Mouse (Mus musculus): ENCODE data around the gene Chst13. TPM values are rescaled to one million over a fixed set of nuclear protein-coding genes. Genes with fewer than 3 reads are reported as not detected.
A peak's percentile ranks its signal among the peaks of the same experiment; 100 is the strongest.

Gene Chst13
- 0.11 TPM in 1 of 2 replicates, not detected in the other for polyA plus RNA-seq (2016; fragmentation: Nextera tagmentation; extraction: Ambion mirVana)

DNA sequence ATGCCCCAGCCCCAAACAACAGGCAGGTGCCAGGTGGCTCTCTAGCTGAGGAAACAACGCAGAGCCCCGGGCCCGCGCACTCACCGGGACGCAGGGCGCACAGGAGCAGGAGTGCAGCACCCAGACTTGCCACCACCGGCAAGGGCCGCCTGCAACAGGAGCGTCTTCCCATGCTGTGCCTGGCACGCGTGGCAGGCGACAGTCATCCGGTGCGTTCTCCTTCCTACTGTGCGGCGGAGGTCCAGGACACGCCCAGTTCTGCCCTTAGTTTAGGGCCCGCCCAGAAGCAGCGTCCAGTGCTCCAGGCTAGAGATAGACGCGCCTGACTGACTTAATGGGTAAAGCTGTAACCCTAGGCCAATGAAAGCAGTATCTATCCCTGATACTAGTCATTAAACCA, at the start of gene Chst13:
Chst13 (minus strand) TSS at position 195 of the 400 bp plus-strand sequence.
- Histone ChIP-seq H3K9me3 (replicated peaks) (no peaks in the 10 kb centered on the region), H3K36me3 (no peaks in the 10 kb centered on the region), H3K27ac (replicated peaks) (no peak within 1 kb of the TSS), H3K4me1 (peaks cover 4% of the 10 kb centered on the region), H3K27me3 (ENCODE audit: low read depth, poor library complexity, severe bottlenecking) (peaks cover 29% of the 10 kb centered on the region), H3K4me3 (peak within 1 kb of the TSS; percentile 36)
- 6% methylated on average over 22 of the region's 22 CpGs for WGBS
- DNase-seq (ENCODE audit: low spot score), result peak; percentile 20

DNA sequence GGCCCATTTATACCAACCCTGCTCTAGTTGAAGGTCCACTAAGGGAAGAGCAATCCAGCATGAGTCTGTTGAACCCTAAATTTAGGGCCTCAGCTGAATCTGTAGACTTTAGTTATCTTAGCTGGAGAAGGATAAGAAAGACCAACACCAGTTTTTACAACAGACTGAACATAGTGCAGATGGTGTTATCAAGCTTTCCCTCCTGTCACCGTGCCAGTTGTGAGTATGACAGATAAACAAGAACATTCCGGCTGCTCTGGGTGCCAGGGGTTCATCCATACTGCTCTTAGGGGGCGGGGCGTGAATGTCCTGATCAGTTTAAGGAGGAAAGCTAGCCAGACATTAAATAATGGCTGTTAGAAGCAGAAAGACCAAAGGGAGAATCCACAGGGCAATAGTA, 49.7 kb upstream of the Chst13 start:
- H3K4me3 ChIP-seq, result no peak overlapping the region
- no peak for DNase-seq (ENCODE audit: low spot score)
- H3K9me3 ChIP-seq (replicated peaks), result no peaks in the 10 kb centered on the region
- H3K27me3 ChIP-seq (ENCODE audit: low read depth, poor library complexity, severe bottlenecking), result no peaks in the 10 kb centered on the region
- 91% methylated on average over 4 of the region's 4 CpGs for WGBS
- peaks cover 27% of the 10 kb centered on the region for H3K4me1 ChIP-seq
- peaks cover 77% of the 10 kb centered on the region for H3K36me3 ChIP-seq
- no peak overlapping the region for H3K27ac ChIP-seq (replicated peaks)

DNA sequence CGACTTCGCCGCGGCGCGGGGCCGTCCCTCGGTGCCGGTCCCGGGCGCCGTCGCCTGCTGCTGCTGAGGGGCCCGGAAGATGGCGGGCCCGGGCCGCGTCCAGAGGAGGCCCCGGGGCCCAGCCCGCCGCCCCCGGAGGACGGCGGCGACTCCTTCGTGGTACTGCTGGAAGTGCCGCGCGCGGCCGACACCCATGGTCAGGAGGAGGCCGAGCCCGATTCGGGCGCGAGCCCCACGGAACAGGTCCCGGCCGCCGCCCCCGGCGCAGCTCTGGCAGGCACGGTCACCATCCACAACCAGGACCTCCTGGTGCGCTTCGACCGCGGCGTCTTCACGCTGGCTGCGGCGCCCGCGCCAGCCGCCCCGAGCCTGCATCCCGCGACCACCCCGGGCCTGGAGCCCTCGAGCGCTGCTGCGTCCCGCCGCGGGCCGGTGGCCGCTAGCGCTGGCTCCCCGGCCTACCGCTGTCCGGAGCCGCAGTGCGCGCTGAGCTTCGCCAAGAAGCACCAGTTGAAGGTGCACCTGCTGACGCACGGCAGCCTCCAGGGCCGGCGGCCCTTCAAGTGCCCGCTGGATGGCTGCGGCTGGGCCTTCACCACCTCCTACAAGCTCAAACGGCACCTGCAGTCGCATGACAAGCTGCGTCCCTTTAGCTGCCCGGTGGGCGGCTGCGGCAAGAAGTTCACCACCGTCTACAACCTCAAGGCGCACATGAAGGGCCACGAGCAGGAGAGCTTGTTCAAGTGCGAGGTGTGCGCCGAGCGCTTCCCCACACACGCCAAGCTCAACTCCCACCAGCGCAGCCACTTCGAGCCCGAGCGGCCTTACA, 45.0 kb upstream of the Chst13 start:
- Histone ChIP-seq H3K9me3 (replicated peaks) (no peaks in the 10 kb centered on the region), H3K4me3 (peak overlapping the region; percentile 96), H3K4me1 (peaks cover 31% of the 10 kb centered on the region), H3K36me3 (peaks cover 31% of the 10 kb centered on the region), H3K27ac (replicated peaks) (peak overlapping the region; percentile 88), H3K27me3 (ENCODE audit: low read depth, poor library complexity, severe bottlenecking) (no peaks in the 10 kb centered on the region)
- peak; percentile 60 for DNase-seq (ENCODE audit: low spot score)
- whole genome bisulfite sequencing, result under 1% methylated on average over 85 of the region's 98 CpGs

DNA sequence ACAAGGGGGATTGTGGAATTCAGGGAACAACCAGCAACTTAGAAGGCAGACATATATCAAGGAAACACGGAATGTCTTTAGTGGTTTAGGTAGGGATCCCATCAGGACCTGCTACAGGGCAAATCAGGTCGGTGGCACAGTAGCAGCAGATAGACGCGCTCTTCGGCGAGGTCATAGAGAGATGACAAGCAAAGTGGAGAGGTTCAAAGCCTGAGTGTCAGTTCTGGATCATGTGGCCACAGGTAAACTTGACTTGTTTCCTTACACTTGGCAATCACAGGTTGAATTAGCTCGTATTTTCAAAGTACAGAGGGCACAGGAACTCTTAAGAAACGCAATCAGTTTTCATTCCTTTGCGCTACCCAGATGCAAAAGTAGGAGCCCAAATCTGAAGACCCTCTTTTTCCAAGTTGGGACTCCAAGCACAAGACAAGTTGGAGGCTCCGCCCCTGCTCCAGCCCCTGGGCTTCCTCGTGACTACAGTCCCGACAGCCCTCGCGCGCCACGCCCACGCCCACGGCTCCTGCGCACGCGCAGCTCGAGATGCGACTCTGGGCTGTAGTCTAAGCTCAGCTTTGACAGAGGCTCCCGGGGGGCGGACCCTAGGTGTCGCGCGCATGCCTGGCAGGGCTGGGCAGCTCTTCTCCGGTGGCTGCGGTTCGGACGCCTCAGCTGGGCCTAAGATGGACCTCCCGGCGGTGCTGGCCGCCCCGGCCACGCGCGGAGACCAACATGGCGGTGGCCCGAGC, 44.2 kb upstream of the Chst13 start, which contains the start of gene Zxdc:
Zxdc (plus strand) TSS at position 517 of the 749 bp plus-strand sequence.
- peaks cover 31% of the 10 kb centered on the region for H3K4me1 ChIP-seq
- WGBS, result 7% methylated on average over 41 of the region's 41 CpGs
- peaks cover 23% of the 10 kb centered on the region for H3K36me3 ChIP-seq
- H3K9me3 ChIP-seq (replicated peaks), result no peaks in the 10 kb centered on the region
- peak; percentile 98 for DNase-seq (ENCODE audit: low spot score)
- H3K27ac ChIP-seq (replicated peaks), result peak within 1 kb of the TSS; percentile 88
- H3K4me3 ChIP-seq, result peak within 1 kb of the TSS; percentile 96
- H3K27me3 ChIP-seq (ENCODE audit: low read depth, poor library complexity, severe bottlenecking), result no peaks in the 10 kb centered on the region

DNA sequence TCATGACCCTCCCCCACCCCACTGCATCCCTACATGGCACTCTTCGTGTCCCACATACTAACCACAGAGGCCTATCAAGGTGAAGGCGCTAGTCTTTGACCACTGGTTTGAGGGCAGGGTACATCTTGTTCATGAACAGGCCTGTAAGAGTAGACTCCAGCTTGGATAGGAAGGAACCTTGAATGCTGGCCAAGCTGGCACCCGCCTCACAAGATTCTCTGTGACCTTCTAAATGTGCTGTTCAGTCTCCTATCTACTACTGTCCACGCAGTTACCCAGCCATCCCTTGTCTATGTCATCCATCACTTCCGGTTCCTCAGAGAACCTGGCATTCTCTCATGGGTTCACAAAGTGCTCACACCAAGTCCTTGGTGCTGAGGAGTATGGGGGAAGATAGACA, 38.3 kb upstream of the Chst13 start:
- no peak overlapping the region for H3K4me3 ChIP-seq
- no peak for DNase-seq (ENCODE audit: low spot score)
- 87% methylated on average over 5 of the region's 5 CpGs for WGBS
- H3K27me3 ChIP-seq (ENCODE audit: low read depth, poor library complexity, severe bottlenecking), result no peaks in the 10 kb centered on the region
- no peaks in the 10 kb centered on the region for H3K36me3 ChIP-seq
- H3K27ac ChIP-seq (replicated peaks), result no peak overlapping the region
- peaks cover 16% of the 10 kb centered on the region for H3K4me1 ChIP-seq
- no peaks in the 10 kb centered on the region for H3K9me3 ChIP-seq (replicated peaks)

DNA sequence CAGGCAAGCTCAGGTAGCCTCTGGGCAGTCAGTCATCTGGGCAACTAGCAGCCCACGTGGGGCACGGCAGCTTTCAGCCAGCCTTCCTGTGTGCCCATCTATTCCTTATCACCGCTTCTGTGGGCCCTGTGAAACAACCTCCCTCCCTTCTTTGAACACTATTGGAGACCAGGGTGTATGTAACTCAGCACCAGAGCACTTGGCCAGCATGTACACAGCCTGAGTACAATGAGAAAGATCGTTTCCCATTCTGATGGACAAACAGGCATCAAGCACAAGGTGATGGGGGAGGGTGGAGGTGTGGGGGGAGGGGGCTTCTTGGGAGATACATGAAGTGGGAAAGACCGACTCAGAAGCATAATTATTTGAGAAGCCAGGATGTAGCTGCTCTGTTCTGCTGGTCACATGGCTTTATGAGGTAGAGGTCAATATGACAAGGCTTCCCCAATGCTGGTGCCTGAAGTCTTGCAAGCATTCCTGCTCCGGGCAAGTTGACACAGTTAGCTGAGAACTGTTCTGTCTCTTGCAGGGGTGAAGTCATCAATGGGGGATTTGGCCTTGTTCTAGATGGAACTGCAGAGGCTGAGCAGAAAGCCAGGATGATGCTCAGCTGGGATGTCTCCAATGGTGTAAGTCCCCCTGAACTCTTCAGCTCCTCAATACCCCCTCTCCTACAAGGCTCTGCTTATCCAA, 36.1 kb upstream of the Chst13 start:
- 85% methylated on average over 6 of the region's 6 CpGs for whole genome bisulfite sequencing
- H3K4me1 ChIP-seq, result peaks cover 16% of the 10 kb centered on the region
- H3K4me3 ChIP-seq, result no peak overlapping the region
- H3K27me3 ChIP-seq (ENCODE audit: low read depth, poor library complexity, severe bottlenecking), result no peaks in the 10 kb centered on the region
- H3K36me3 ChIP-seq, result no peaks in the 10 kb centered on the region
- DNase-seq (ENCODE audit: low spot score), result no peak
- H3K9me3 ChIP-seq (replicated peaks), result no peaks in the 10 kb centered on the region
- H3K27ac ChIP-seq (replicated peaks), result no peak overlapping the region

DNA sequence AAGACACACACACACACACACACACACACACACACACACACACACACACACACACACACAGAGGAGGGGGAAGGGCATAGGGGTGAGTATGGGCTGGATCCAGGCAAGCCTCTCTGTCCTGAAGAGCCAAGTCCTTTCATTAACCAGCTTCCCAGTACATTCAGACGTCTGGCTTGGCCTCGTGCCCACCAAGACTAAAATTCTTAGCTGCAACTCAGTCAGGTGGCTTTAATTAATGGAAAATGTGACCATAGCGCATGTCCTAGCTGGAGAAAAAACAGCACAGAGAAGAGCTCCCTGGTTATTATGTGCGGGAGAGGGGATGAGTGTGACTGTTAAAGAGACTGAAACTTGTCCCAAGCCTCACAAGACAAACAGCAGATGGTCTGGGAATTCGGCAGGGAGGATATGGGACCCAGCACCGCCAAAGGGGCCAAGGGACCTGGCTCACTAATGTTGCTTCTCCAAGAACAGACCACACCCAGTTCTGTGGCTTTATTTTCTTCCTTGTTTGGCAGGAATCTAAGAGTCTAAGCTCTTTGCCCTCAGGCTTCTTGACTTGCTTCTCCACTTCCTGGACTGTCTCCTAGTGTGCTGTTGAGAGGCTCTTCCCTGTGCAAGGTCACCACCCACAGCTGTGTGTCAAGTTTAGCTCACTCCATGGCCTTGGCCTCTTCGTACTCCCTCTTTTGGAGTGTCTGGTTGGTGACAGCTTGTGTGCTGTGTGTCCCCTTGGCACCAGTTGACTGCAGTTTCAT, 35.2 kb upstream of the Chst13 start:
- H3K27ac ChIP-seq (replicated peaks), result no peak overlapping the region

DNA sequence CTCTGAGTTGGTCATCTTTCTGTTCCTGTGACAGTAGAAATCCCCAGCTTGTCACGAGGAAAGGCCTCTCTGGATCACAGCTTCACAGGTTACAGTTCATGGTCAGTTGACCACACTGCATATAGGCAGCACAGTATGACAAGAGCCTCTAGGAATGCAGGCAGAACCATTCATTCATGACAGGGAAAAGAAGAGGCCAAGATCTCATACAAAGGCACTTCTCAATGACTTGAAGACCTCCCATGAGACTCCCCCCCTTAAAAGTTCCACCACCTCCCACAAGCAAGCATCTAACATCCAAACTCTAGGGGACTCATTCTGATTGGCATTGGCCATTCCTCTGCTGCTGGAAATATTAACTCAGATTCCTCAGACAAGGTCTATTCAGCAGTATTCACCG, 34.5 kb upstream of the Chst13 start:
- H3K27ac ChIP-seq (replicated peaks), result no peak overlapping the region
- H3K4me3 ChIP-seq, result no peak overlapping the region

More for the DNA sequence above, 35.2 kb upstream of the Chst13 start:
- 73% methylated on average over 7 of the region's 7 CpGs for WGBS
- Histone ChIP-seq H3K27me3 (ENCODE audit: low read depth, poor library complexity, severe bottlenecking) (no peaks in the 10 kb centered on the region), H3K9me3 (replicated peaks) (no peaks in the 10 kb centered on the region), H3K4me1 (peaks cover 16% of the 10 kb centered on the region), H3K4me3 (no peak overlapping the region), H3K36me3 (no peaks in the 10 kb centered on the region)
- no peak for DNase-seq (ENCODE audit: low spot score)

DNA sequence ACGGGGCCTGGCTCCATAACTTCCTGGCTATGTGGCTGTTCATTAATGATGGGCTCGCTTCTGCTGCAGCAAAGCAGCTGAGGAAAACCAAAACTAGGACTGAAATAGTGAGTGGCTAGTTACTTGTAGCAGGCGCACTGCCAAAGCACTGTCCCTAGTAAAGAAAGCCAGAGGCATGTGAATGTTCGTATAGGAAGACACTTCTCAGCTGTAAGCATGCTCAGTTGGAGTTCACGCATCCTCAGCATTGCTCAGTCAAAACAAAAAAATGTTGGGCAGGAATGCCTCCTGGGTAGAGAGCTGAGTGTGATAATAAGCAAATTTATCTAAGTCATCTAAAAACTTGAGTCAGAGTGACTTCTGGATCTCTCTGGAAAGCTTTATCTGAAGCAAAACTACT, 33.2 kb upstream of the Chst13 start:
- 73% methylated on average over 5 of the region's 5 CpGs for WGBS
- no peak for DNase-seq (ENCODE audit: low spot score)
- Histone ChIP-seq H3K36me3 (no peaks in the 10 kb centered on the region), H3K4me3 (no peak overlapping the region), H3K4me1 (peaks cover 16% of the 10 kb centered on the region), H3K27ac (replicated peaks) (no peak overlapping the region), H3K27me3 (ENCODE audit: low read depth, poor library complexity, severe bottlenecking) (no peaks in the 10 kb centered on the region), H3K9me3 (replicated peaks) (no peaks in the 10 kb centered on the region)

More for the DNA sequence above, 34.5 kb upstream of the Chst13 start:
- H3K27me3 ChIP-seq (ENCODE audit: low read depth, poor library complexity, severe bottlenecking), result no peaks in the 10 kb centered on the region
- no peaks in the 10 kb centered on the region for H3K36me3 ChIP-seq
- H3K9me3 ChIP-seq (replicated peaks), result no peaks in the 10 kb centered on the region
- no peak for DNase-seq (ENCODE audit: low spot score)
- 74% methylated on average over 2 of the region's 2 CpGs for WGBS
- H3K4me1 ChIP-seq, result peaks cover 16% of the 10 kb centered on the region

DNA sequence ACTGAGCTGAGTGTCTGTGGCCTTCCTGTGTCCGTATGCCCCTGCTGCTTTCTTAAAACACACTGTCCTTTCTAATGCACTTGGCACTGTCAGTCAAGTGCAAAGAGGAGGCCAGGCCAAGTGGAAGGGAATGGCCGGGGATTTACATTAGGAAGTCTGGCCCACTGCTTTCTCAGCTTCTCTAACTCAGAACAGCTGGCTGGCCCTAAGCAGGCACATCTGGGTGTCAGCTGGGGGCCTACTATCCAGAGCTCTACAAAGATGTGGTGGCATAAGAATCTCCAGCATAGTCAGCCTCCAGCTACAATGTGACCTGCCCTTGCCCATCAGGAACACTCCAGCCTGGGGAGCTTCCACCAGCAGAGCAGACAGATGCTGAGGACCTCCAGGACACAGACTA, 25.0 kb upstream of the Chst13 start:
- 66% methylated on average over 2 of the region's 2 CpGs for WGBS
- peak; percentile 18 for DNase-seq (ENCODE audit: low spot score)
- Histone ChIP-seq H3K27me3 (ENCODE audit: low read depth, poor library complexity, severe bottlenecking) (no peaks in the 10 kb centered on the region), H3K4me1 (no peaks in the 10 kb centered on the region), H3K4me3 (no peak overlapping the region), H3K36me3 (no peaks in the 10 kb centered on the region), H3K9me3 (replicated peaks) (no peaks in the 10 kb centered on the region), H3K27ac (replicated peaks) (no peak overlapping the region)

DNA sequence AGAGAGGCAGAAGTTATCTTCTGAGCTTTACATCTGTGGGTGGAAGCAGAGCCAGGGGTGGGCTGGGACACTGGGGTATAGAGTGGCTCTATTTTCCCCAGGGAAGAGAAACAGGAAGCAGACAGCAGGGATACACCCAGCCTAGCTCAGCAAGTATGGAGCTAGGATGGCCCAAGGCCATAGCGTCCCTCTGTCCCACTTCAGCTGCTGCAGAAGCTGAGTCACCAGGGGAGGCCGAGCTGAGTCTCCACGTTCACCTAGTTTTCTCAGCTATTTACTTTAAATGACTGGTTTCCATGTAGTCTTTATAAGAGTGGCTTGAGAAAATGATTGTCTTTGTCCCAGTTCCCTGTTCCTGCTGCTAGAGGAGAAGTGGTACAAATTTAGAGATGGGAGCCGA, 23.5 kb upstream of the Chst13 start:
- no peak for DNase-seq (ENCODE audit: low spot score)
- no peaks in the 10 kb centered on the region for H3K4me1 ChIP-seq
- no peaks in the 10 kb centered on the region for H3K36me3 ChIP-seq
- no peak overlapping the region for H3K27ac ChIP-seq (replicated peaks)
- no peaks in the 10 kb centered on the region for H3K9me3 ChIP-seq (replicated peaks)
- H3K27me3 ChIP-seq (ENCODE audit: low read depth, poor library complexity, severe bottlenecking), result no peaks in the 10 kb centered on the region
- 79% methylated on average over 4 of the region's 4 CpGs for WGBS
- no peak overlapping the region for H3K4me3 ChIP-seq

DNA sequence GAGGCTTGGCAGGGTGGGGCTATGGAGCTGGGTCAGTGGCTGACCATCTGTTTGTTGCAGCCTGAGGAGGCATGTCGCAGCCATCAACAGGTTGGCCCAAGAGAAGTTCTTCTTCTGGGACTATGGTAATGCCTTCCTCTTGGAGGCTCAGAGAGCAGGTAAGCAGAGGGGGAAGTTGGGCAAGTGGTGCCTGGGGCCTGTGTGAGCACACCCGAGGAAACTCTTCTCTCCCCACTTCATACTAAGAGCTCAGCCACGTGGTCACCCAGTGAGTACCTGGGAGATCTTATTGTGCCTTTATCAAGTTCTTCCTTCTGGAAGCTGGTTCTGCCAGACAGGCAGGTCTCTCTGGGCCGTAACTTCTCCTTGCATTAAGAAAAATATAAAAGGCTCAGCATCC, 22.2 kb upstream of the Chst13 start:
- 86% methylated on average over 4 of the region's 4 CpGs for WGBS
- H3K27ac ChIP-seq (replicated peaks), result no peak overlapping the region
- no peaks in the 10 kb centered on the region for H3K9me3 ChIP-seq (replicated peaks)
- no peaks in the 10 kb centered on the region for H3K4me1 ChIP-seq
- H3K4me3 ChIP-seq, result no peak overlapping the region
- no peaks in the 10 kb centered on the region for H3K36me3 ChIP-seq
- H3K27me3 ChIP-seq (ENCODE audit: low read depth, poor library complexity, severe bottlenecking), result no peaks in the 10 kb centered on the region
- DNase-seq (ENCODE audit: low spot score), result no peak
